Mouse (Mus musculus) CH12.LX (cell line): ENCODE data around the gene Tas1r3. TPM values are rescaled to one million over a fixed set of nuclear protein-coding genes. Genes with fewer than 3 reads are reported as not detected.
A peak's percentile ranks its signal among the peaks of the same experiment; 100 is the strongest.

Experiments
- DNase-seq: peaks from one replicate; pipeline ENCODE4 v3.0.0-alpha.2; 2013; ENCODE audit errors: extremely low read depth
- H3K27ac ChIP-seq: 2 replicates; pipeline ENCODE4 v1.5.1; 2012; ENCODE audit warnings: low read depth, mild to moderate bottlenecking, control low read depth, moderate library complexity; ENCODE audit not compliant: insufficient read depth
- H3K27me3 ChIP-seq: replicated peaks from 2 replicates; pipeline ENCODE3; 2012; ENCODE audit warnings: inconsistent platforms
- H3K36me3 ChIP-seq, 2 experiments: replicated peaks in 1 of 2; 2 replicates each; pipeline versions ENCODE3 to v1.6.1; 2012; ENCODE audit warnings: inconsistent platforms in 1 of 2, low read length in 1 of 2, mild to moderate bottlenecking in 1 of 2, mixed read lengths in 1 of 2, moderate library complexity in 1 of 2; ENCODE audit not compliant: control insufficient read depth in 1 of 2, insufficient read depth in 1 of 2
- H3K4me1 ChIP-seq, 2 experiments: 2 replicates each; pipeline ENCODE4 v1.6.1; 2012; ENCODE audit warnings: inconsistent platforms in 1 of 2, moderate library complexity in 1 of 2; ENCODE audit not compliant: insufficient read depth in 2 of 2, control insufficient read depth in 1 of 2
- H3K4me2 ChIP-seq: 2 replicates; pipeline ENCODE4 v1.6.1; 2012; ENCODE audit warnings: low read depth, mild to moderate bottlenecking, control low read depth; ENCODE audit not compliant: poor library complexity, insufficient read depth, severe bottlenecking
- H3K4me3 ChIP-seq, 3 experiments: fragments of 150-350 bp in 1 of 3; sonication (generic) in 1 of 3; replicated peaks in 1 of 3; 2 replicates each; pipeline versions ENCODE3 to v1.5.1; 2011 to 2012; ENCODE audit warnings: low read depth in 2 of 3, low read length in 2 of 3, mild to moderate bottlenecking in 2 of 3, moderate library complexity in 2 of 3, control low read depth in 1 of 3, improper control_type of control experiment in 1 of 3, inconsistent platforms in 1 of 3, mixed read lengths in 1 of 3; ENCODE audit not compliant: poor library complexity in 1 of 3
- H3K79me2 ChIP-seq: replicated peaks from 2 replicates; pipeline ENCODE4 v1.6.1; 2012; ENCODE audit warnings: mild to moderate bottlenecking, moderate library complexity; ENCODE audit not compliant: control insufficient read depth, poor library complexity, insufficient read depth, severe bottlenecking; ENCODE audit errors: extremely low read depth
- H3K9ac ChIP-seq: 2 replicates; pipeline ENCODE4 v1.6.1; 2012; ENCODE audit warnings: low read depth, mild to moderate bottlenecking, control low read depth, moderate library complexity; ENCODE audit not compliant: insufficient read depth
- H3K9me3 ChIP-seq: replicated peaks from 2 replicates; pipeline ENCODE3; 2012; ENCODE audit warnings: low read length, inconsistent platforms, mixed read lengths
- BHLHE40 ChIP-seq: IDR thresholded peaks from 2 replicates; pipeline ENCODE4 v1.6.1; 2011; ENCODE audit warnings: mild to moderate bottlenecking, low read depth, low read length, improper control_type of control experiment
- CHD2 ChIP-seq: IDR thresholded peaks from 2 replicates; pipeline ENCODE4 v1.6.1; 2011; ENCODE audit warnings: low read length, improper control_type of control experiment
- ELF1 ChIP-seq: IDR thresholded peaks from 2 replicates; pipeline ENCODE4 v1.6.1; 2014; ENCODE audit warnings: low read depth, mild to moderate bottlenecking, inconsistent platforms, low read length, improper control_type of control experiment
- GABPA ChIP-seq: IDR thresholded peaks from 2 replicates; pipeline ENCODE4 v1.6.1; 2012; ENCODE audit warnings: low read depth, low read length, improper control_type of control experiment, inconsistent platforms; ENCODE audit not compliant: insufficient replicate concordance
- HCFC1 ChIP-seq: IDR thresholded peaks from 2 replicates; pipeline ENCODE4 v1.6.1; 2012; ENCODE audit warnings: low read depth, mild to moderate bottlenecking, inconsistent platforms, low read length, improper control_type of control experiment
- IRF4 ChIP-seq: IDR thresholded peaks from 2 replicates; pipeline ENCODE4 v1.6.1; 2014; ENCODE audit warnings: low read depth, mild to moderate bottlenecking, inconsistent platforms, low read length, improper control_type of control experiment
- KAT2A ChIP-seq: IDR thresholded peaks from 2 replicates; pipeline ENCODE4 v1.6.1; 2012; ENCODE audit warnings: low read length, improper control_type of control experiment, inconsistent platforms; ENCODE audit not compliant: insufficient replicate concordance
- MXI1 ChIP-seq: IDR thresholded peaks from 2 replicates; pipeline ENCODE4 v1.6.1; 2011; ENCODE audit warnings: mild to moderate bottlenecking, low read depth, low read length, improper control_type of control experiment
- NELFE ChIP-seq: IDR thresholded peaks from 2 replicates; pipeline ENCODE4 v1.6.1; 2011; ENCODE audit warnings: low read depth, low read length, improper control_type of control experiment
- POLR2A ChIP-seq: IDR thresholded peaks from 2 replicates; pipeline ENCODE4 v1.6.1; 2011; ENCODE audit warnings: low read depth, mild to moderate bottlenecking, improper control_type of control experiment, low read length
- RAD21 ChIP-seq: IDR thresholded peaks from 2 replicates; pipeline ENCODE4 v1.6.1; 2011; ENCODE audit warnings: low read depth, mild to moderate bottlenecking, low read length, improper control_type of control experiment, moderate library complexity
- RCOR1 ChIP-seq: conservative IDR thresholded peaks from 2 replicates; pipeline ENCODE4 v1.6.1; 2012; ENCODE audit warnings: low read depth, mild to moderate bottlenecking, inconsistent platforms, low read length, improper control_type of control experiment
- TBP ChIP-seq: conservative IDR thresholded peaks from 2 replicates; pipeline ENCODE4 v1.6.1; 2011; ENCODE audit warnings: low read depth, low read length, improper control_type of control experiment
- USF1 ChIP-seq: IDR thresholded peaks from 2 replicates; pipeline ENCODE4 v1.6.1; 2014; ENCODE audit warnings: low read depth, mild to moderate bottlenecking, inconsistent platforms, low read length, improper control_type of control experiment
- ZMIZ1 ChIP-seq: IDR thresholded peaks from 2 replicates; pipeline ENCODE4 v1.6.1; 2012; ENCODE audit warnings: low read depth, mild to moderate bottlenecking, inconsistent platforms, low read length, improper control_type of control experiment
- dilution Hi-C: fragments of 300-500 bp; cut with MboI; formaldehyde crosslinking; loops from 2 replicates; pipeline ENCODE4 v1.14.3; 2020; ENCODE audit warnings: low sequenced_read_pairs; ENCODE audit not compliant: extremely low pct_unique_long_range_greater_than_20kb, extremely low pct_ligation_motif_present
- in situ Hi-C: fragments of 300-500 bp; cut with MboI; formaldehyde crosslinking; loops from 3 replicates; pipeline ENCODE4 v1.14.3; 2019; ENCODE audit warnings: low sequenced_read_pairs, low pct_ligation_motif_present, low pct_unique_long_range_greater_than_20kb, mixed read lengths
- polyA plus RNA-seq: library from polyadenylated mRNA; unstranded; fragments of >175 nt; gene quantifications from 2 replicates; pipeline ENCODE4 v1.2.1, GENCODE M21; 2012; ENCODE audit warnings: low read depth; ENCODE audit not compliant: insufficient read length
- total RNA-seq, 2 experiments: library from RNA; depleted of rRNA; stranded (reverse); fragments of 300-350 nt in 1 of 2; fragments of >200 nt in 1 of 2; gene quantifications; 2 replicates each; pipeline ENCODE4 v1.2.3; 2012 to 2014

The Tas1r3 gene
- total and polyA plus RNA-seq, 3 experiments = 0.15 to 0.89 (median 0.47) TPM

DNA sequence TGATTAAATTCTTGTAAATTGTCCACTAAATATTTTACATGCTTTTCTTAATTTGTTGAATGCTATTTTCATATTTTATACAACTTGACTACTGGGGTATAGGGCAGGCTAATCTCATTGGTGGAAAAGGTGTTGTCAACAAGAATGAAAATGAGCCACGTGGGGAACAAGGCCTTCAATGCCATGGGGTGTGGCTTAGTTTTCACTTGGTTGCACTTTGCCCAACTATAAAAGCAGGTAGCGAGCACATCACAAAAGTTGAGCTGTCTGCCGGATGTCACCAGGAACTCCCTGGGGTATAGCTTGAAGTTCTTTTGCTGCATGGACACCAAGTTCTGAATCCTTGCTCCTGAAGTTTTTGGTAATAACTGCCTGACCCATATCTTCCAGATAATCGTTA is 45.6 kb downstream of the Tas1r3 start:
- peaks cover 6 to 21% of the 10 kb centered on the region in 2 experiments for H3K4me1 ChIP-seq
- in situ Hi-C loops (no loop called here), dilution Hi-C loops (no loop called here)
- peaks cover 57% of the 10 kb centered on the region for H3K79me2 ChIP-seq
- no peak overlapping the region for H3K4me3 ChIP-seq
- TF ChIP-seq ELF1 (no peak), RCOR1 (no peak), IRF4 (no peak), USF1 (no peak), RAD21 (no peak), MXI1 (no peak), GABPA (no peak), KAT2A (no peak), HCFC1 (no peak), ZMIZ1 (no peak), TBP (no peak)
- H3K27ac ChIP-seq = no peak overlapping the region
- peaks cover 76 to 88% of the 10 kb centered on the region in 2 experiments for H3K36me3 ChIP-seq
- no peaks in the 10 kb centered on the region for H3K27me3 ChIP-seq
- no peak overlapping the region for H3K9ac ChIP-seq
- no peak overlapping the region for H3K4me2 ChIP-seq
- H3K9me3 ChIP-seq = no peaks in the 10 kb centered on the region
- DNase-seq = no peak

DNA sequence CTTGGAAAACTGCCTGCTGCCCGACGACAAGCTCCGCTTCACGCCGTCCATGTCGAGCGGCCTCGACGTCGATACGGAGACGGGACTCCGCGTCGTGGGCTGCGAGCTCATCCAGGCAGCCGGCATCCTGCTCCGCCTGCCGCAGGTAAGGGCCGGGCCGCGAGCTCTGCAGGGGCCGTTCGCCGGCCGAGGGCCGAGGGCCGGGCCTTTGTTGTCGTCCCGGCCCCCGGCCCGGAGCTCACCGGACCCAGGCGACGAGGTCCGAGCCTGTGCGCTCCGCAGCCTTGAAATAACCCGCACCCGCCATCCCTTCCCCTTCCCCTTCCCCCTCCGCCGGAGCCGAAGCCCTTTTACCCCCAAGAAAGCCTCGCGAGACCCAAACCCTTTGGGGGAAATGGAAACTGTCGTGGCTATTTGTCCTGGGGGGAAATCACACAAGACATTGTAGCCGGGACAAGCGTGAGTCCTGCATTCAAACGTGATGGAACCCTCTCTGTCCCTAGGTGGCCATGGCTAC is 50.4 kb downstream of the Tas1r3 start:
- no peaks in the 10 kb centered on the region for H3K9me3 ChIP-seq
- peak overlapping the region; percentile 98; the same call in 1 of the 2 replicates for H3K4me2 ChIP-seq
- in situ Hi-C loops = no loop called here
- H3K4me1 ChIP-seq = peaks cover 6 to 28% of the 10 kb centered on the region in 2 experiments
- no peaks in the 10 kb centered on the region for H3K27me3 ChIP-seq
- H3K9ac ChIP-seq = peak overlapping the region; percentile 99
- H3K4me3 ChIP-seq = peak overlapping the region; percentile 82 to 100 (median 98)
- H3K36me3 ChIP-seq = peaks cover 70 to 76% of the 10 kb centered on the region in 2 experiments
- H3K79me2 ChIP-seq = peaks cover 45% of the 10 kb centered on the region
- H3K27ac ChIP-seq = peak overlapping the region; percentile 70
- DNase-seq = peak; percentile 54
- TF ChIP-seq CHD2 = peak; percentile 89
- TF ChIP-seq NELFE = no peak
- 0 out of 2 replicates have a peak, but pooled peaks have one; percentile 29 for TF ChIP-seq TBP
- TF ChIP-seq BHLHE40 = 0 out of 2 replicates have a peak, but pooled peaks have one; percentile 6
- no peak for TF ChIP-seq POLR2A
- dilution Hi-C loops = no loop called here
